Mouse (Mus musculus): Measurements from ENCODE around the gene Zpr1. TPM values are rescaled to one million over a fixed set of nuclear protein-coding genes. Genes with fewer than 3 reads are reported as not detected.

Gene Zpr1
- polyA plus RNA-seq, 2 experiments, result 16.4 to 28.1 TPM

GRCm38 (mm10) chr9:46326694-46327405 is 54.0 kb downstream of the Zpr1 start:
- Histone ChIP-seq H3K4me2 (ENCODE audit: low read depth) (no peak overlapping the region), H3K4me1 (replicated peaks; ENCODE audit: control insufficient read depth in 2 of 2, insufficient read depth in 2 of 2, low read length in 1 of 2) (peaks cover 0 to 4% of the 10 kb centered on the region in 2 experiments; a peak in 1 of 4 replicates), H3K27me3 (ENCODE audit: control insufficient read depth, insufficient read depth, low read length) (peaks cover 6% of the 10 kb centered on the region), H3K4me3 (ENCODE audit: insufficient read depth in 1 of 2, low read depth in 2 of 2, low read length in 2 of 2) (no peak overlapping the region), H3K9me3 (ENCODE audit: control insufficient read depth, low read length) (no peaks in the 10 kb centered on the region), H3K27ac (no peak overlapping the region), H3K9ac (replicated peaks) (no peak overlapping the region), H3K36me3 (replicated peaks; ENCODE audit: control insufficient read depth, insufficient read depth, low read depth) (no peaks in the 10 kb centered on the region)
- DNase-seq (ENCODE audit: low read depth in 3 of 3, low spot score in 3 of 3), result no peak
- TF ChIP-seq EP300 (IDR thresholded peaks at IDR 0.05; ENCODE audit: low read depth) (no peak), CTCF (IDR thresholded peaks at IDR 0.05; ENCODE audit: low read depth) (no peak)
- no peak for ATAC-seq (ENCODE audit: insufficient read depth)
- 68% methylated on average over 11 of the region's 11 CpGs for WGBS (ENCODE audit: insufficient replicate concordance)

- Histone ChIP-seq H3K4me2 (ENCODE audit: low read depth) (no peak overlapping the region; the same call in 1 of the 2 replicates), H3K27me3 (ENCODE audit: control insufficient read depth, insufficient read depth, low read length) (peaks cover 6% of the 10 kb centered on the region), H3K36me3 (replicated peaks; ENCODE audit: control insufficient read depth, insufficient read depth, low read depth) (no peaks in the 10 kb centered on the region), H3K4me1 (replicated peaks; ENCODE audit: control insufficient read depth in 2 of 2, insufficient read depth in 2 of 2, low read length in 1 of 2) (peaks cover 0 to 4% of the 10 kb centered on the region in 2 experiments; a peak in 1 of 4 replicates), H3K9ac (replicated peaks) (no peak overlapping the region), H3K27ac (no peak overlapping the region), H3K9me3 (ENCODE audit: control insufficient read depth, low read length) (no peaks in the 10 kb centered on the region), H3K4me3 (ENCODE audit: insufficient read depth in 1 of 2, low read depth in 2 of 2, low read length in 2 of 2) (no peak overlapping the region)
- 51% methylated on average over 25 of the region's 25 CpGs for WGBS (ENCODE audit: insufficient replicate concordance)
- no peak for DNase-seq (ENCODE audit: low read depth in 3 of 3, low spot score in 3 of 3)
- ATAC-seq (ENCODE audit: insufficient read depth), result no peak
- no peak for TF ChIP-seq EP300 (IDR thresholded peaks at IDR 0.05; ENCODE audit: low read depth)
- peak; percentile 61 for TF ChIP-seq CTCF (IDR thresholded peaks at IDR 0.05; ENCODE audit: low read depth)
Observed at GRCm38 (mm10) chr9:46327706-46328571, 55.1 kb downstream of the Zpr1 start.

DNA sequence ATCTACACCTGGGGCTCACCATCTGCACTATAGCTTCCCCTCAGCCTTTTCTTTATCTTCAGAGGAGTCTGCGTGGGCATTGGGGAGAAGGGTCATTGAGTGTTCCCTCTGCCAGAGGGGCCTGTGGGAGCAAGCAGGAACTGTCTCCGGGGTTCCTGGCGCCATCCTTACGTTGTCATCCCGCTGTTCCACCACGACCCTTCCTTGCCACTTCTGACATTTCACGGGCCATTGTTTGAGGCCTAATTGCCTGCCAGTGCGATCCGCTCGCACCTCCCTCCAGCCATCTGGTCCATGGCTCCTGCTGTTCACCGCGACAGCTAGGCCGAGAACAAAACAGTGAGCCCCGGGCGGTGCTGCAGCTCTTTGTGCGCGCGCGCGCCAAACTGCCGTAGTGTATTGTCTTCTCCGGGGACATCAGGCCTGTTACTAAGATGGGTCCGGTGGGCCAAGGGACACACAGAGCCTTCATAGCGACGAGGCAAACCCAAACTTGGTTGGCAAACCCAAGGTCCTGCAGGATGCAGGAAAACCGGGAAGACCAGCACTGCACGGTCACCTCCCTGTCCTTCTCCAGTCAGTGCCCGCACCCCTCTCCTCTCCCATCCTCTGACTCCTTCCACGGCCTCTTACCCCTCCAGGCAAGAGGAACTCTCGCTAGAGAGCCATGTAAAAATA is 55.8 kb downstream of the Zpr1 start:
- Histone ChIP-seq H3K27me3 (ENCODE audit: control insufficient read depth, insufficient read depth, low read length) (peaks cover 6% of the 10 kb centered on the region), H3K4me1 (replicated peaks; ENCODE audit: control insufficient read depth in 2 of 2, insufficient read depth in 2 of 2, low read length in 1 of 2) (peaks cover 0 to 4% of the 10 kb centered on the region in 2 experiments; a peak in 1 of 4 replicates), H3K36me3 (replicated peaks; ENCODE audit: control insufficient read depth, insufficient read depth, low read depth) (no peaks in the 10 kb centered on the region), H3K4me2 (ENCODE audit: low read depth) (peak overlapping the region; percentile 45), H3K9me3 (ENCODE audit: control insufficient read depth, low read length) (no peaks in the 10 kb centered on the region), H3K4me3 (ENCODE audit: insufficient read depth in 1 of 2, low read depth in 2 of 2, low read length in 2 of 2) (peak overlapping the region; percentile 11 to 45), H3K9ac (replicated peaks) (no peak overlapping the region), H3K27ac (no peak overlapping the region)
- TF ChIP-seq CTCF (IDR thresholded peaks at IDR 0.05; ENCODE audit: low read depth), result no peak
- no peak for TF ChIP-seq EP300 (IDR thresholded peaks at IDR 0.05; ENCODE audit: low read depth)
- WGBS (ENCODE audit: insufficient replicate concordance), result 10% methylated on average over 30 of the region's 30 CpGs
- ATAC-seq (ENCODE audit: insufficient read depth), result no peak
- no peak for DNase-seq (ENCODE audit: low read depth in 3 of 3, low spot score in 3 of 3)

DNA sequence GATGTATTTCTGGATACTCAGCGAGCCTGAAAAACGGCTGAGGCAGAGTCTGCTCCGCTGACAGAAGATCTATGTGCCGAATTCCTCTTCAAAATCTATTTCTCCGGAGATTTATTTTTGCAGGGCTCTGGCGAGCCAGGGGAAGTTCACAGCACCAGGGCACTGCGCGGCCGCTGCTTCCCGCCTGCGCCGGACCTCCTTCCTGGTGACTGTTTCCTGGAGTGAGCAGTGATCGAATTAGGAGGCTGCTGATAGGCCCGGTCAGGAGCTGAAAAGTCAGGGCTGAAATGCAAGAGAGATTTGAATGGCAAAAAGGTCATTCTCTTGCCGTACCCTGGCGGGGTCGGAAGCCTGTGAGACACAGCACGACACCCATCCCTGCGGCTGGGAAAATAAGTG is 56.4 kb downstream of the Zpr1 start:
- ATAC-seq (ENCODE audit: insufficient read depth) (no peak), DNase-seq (ENCODE audit: low read depth in 3 of 3, low spot score in 3 of 3) (no peak)
- Histone ChIP-seq H3K27ac (no peak overlapping the region), H3K4me1 (replicated peaks; ENCODE audit: control insufficient read depth in 2 of 2, insufficient read depth in 2 of 2, low read length in 1 of 2) (peaks cover 0 to 4% of the 10 kb centered on the region in 2 experiments; a peak in 1 of 4 replicates), H3K9ac (replicated peaks) (no peak overlapping the region), H3K4me2 (ENCODE audit: low read depth) (peak overlapping the region; percentile 45), H3K9me3 (ENCODE audit: control insufficient read depth, low read length) (no peaks in the 10 kb centered on the region), H3K36me3 (replicated peaks; ENCODE audit: control insufficient read depth, insufficient read depth, low read depth) (no peaks in the 10 kb centered on the region), H3K27me3 (ENCODE audit: control insufficient read depth, insufficient read depth, low read length) (peaks cover 6% of the 10 kb centered on the region), H3K4me3 (ENCODE audit: insufficient read depth in 1 of 2, low read depth in 2 of 2, low read length in 2 of 2) (peak overlapping the region; percentile 11 to 45)
- TF ChIP-seq EP300 (IDR thresholded peaks at IDR 0.05; ENCODE audit: low read depth) (no peak), CTCF (IDR thresholded peaks at IDR 0.05; ENCODE audit: low read depth) (no peak)
- WGBS (ENCODE audit: insufficient replicate concordance), result 2% methylated on average over 19 of the region's 19 CpGs
